Mouse (Mus musculus) embryonic stem cell, embryonic (primary cell): ENCODE measurements around the gene Hoxd12.

ENCODE experiments used
- CTCF ChIA-PET, 4 experiments: fragments of 300-600 bp in 2 of 4; fragments of 350-600 bp in 2 of 4; sonication (Branson Sonifier 250); formaldehyde crosslinking; loops; one replicate each; lab custom pipeline; 2022; ENCODE audit warnings: inconsistent platforms in 2 of 4; lab: Charles Lee
- POLR2A ChIA-PET, 4 experiments: fragments of 300-600 bp in 2 of 4; fragments of 350-600 bp in 2 of 4; sonication (Branson Sonifier 250); formaldehyde crosslinking; loops; one replicate each; lab custom pipeline; 2022; ENCODE audit warnings: antibody characterized with exemption in 4 of 4, inconsistent platforms in 1 of 4; lab: Charles Lee

Hoxd12 gene

GRCm38 (mm10) chr2:74659507-74660005 lies 15.3 kb upstream of the Hoxd12 start, which contains the start of gene Evx2:
TSS of gene Evx2 (minus strand) at chr2:74659557.
- ChIA-PET CTCF (interaction anchor here in 2 of 4 experiments (0.9 to 1.5 kb wide), 2 partner anchors 13 to 14 kb away, joined by 4 to 5 read pairs; no protein-coding TSS in a partner anchor), POLR2A (interaction anchor here in 2 of 4 experiments (1.4 to 1.7 kb wide), 2 partner anchors 8 to 12 kb away, joined by 3 to 4 read pairs; partner anchors contain the start of gene Hoxd13 (in 1 of the 2))

DNA sequence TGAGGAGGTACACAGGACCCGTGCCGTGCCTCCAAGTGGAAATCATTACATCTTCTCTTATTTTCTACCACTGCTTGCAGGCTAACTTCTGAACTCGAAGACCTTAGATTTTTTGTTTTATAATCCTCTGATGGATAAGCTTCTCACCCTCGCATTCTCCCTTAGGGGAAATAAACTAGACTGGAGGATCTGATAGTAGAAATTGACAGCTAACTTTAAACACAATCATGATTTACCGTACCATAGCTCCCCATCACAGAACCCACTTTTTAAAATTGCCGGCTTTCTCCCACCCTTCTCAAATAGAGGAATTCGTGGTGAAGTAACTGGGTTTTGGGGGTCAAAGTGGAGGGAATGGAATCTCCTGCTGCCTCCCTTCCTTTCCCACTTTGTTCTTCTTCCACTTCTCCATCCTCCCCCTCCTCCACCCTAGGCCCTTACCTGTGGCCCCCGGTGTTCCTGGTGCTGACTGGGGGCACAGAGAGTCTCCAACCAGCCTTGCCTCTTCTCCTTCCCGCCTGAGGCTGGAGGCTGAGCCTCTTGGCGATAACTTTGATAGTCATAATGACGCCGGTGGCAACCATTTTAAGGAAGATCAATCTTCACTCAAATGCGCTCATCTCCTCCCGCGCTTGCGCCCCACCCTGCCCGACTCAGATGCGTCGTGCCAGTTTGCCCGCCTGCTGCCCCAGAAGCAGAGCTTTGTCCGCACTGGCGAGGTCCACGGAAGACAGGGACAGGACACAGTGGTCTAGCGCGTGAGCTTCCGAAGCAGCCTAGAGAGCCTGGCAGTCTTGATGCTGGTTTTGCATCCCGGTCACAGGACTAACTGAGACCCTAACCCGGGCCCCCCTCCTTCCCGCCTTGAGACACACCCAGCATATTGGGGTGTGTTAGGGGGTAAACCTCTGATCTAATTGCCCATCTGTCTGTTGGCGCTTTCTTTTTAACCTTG lies 14.1 kb upstream of the Hoxd12 start:
- ChIA-PET CTCF (interaction anchor here (0.5 to 3.6 kb wide), 22 partner anchors 12 to 1088 kb away, joined by 3 to 17 read pairs (median 5); no protein-coding TSS in a partner anchor), POLR2A (interaction anchor here in 1 of 4 experiments (1.0 to 1.5 kb wide), 3 partner anchors 10 to 29 kb away, joined by 3 read pairs; no protein-coding TSS in a partner anchor)

GRCm38 (mm10) chr2:74661685-74662084 lies 13.1 kb upstream of the Hoxd12 start:
- ChIA-PET CTCF (interaction anchor here (0.5 to 3.6 kb wide), 27 partner anchors 9 to 1101 kb away, joined by 3 to 17 read pairs (median 4); no protein-coding TSS in a partner anchor), POLR2A (interaction anchor here in 1 of 4 experiments (1.3 to 1.5 kb wide), 2 partner anchors 11 to 28 kb away, joined by 3 read pairs; no protein-coding TSS in a partner anchor)

GRCm38 (mm10) chr2:74663291-74663925 lies 11.4 kb upstream of the Hoxd12 start:
- POLR2A ChIA-PET: interaction anchor here in 1 of 4 experiments (0.5 kb wide), 1 partner anchor 13 kb away, joined by 3 read pairs; no protein-coding TSS in a partner anchor
- CTCF ChIA-PET: interaction anchor here in 3 of 4 experiments (0.6 to 3.6 kb wide), 6 partner anchors 9 to 1296 kb away, joined by 3 to 17 read pairs (median 4); no protein-coding TSS in a partner anchor

DNA sequence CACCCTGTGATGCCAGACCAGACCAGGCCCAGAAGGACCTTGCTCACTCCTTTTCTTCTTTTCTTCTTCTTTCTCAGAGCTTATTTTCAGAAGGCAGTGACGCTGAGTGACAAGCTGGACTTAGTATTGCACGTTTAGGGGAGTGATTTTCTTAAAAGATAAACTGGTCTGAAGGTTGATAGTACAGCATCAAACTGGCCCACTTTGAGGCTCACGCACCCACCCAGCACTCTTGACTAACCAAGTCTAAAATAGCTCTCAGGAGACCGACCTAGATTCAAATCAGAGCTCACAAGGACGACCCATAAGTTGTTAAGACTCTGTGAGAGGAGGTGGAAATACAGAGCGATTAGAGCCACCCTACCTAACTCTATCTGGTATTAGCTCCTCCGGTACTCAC lies 8.4 kb upstream of the Hoxd12 start:
- ChIA-PET POLR2A (interaction anchor here in 1 of 4 experiments (1.5 to 2.0 kb wide), 3 partner anchors 8 to 11 kb away, joined by 3 to 4 read pairs (median 4); partner anchors contain the start of gene Evx2), CTCF (interaction anchor here in 3 of 4 experiments (0.7 to 1.7 kb wide), 4 partner anchors 8 to 701 kb away, joined by 3 to 7 read pairs (median 4); no protein-coding TSS in a partner anchor)

DNA sequence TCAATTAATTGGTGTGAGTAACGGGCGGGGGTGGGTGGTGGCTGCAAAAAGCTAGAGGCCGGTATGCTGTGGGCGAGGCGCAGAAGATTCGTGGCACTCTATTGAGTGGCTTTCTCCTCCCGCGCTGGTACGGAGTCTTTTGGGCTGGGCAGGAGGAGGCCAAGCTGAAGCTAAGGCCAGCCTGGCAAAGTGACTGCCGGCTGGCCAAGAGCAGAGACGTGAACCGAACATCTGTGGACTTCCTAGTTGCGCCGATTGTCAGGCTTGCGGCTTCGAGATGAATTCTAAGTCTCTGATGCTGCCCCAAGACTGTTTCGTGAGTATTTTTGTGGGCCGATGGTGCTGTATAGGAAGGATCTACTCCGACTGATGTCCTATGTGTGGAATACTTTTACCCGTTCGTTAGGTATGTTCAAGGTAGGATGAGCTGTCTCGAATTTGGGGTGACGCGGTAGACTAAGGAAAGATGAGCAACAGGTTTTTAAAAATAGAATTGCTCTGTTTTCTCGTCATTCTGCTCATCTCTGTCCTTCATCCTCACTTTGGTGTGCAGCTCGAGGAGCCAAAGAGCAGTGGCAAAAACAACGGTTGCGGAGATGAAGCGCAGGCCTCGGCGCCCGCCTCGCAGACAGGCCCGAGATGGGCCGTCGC lies 7.5 kb upstream of the Hoxd12 start:
- ChIA-PET POLR2A (interaction anchor here in 3 of 4 experiments (0.6 to 2.0 kb wide), 10 partner anchors 9 to 1480 kb away, joined by 3 to 6 read pairs (median 4); partner anchors contain the start of genes Evx2 (in 1 of the 3) and Hoxd11 (in 1 of the 3)), CTCF (interaction anchor here (0.6 to 1.7 kb wide), 6 partner anchors 9 to 702 kb away, joined by 3 to 10 read pairs (median 4); no protein-coding TSS in a partner anchor)

DNA sequence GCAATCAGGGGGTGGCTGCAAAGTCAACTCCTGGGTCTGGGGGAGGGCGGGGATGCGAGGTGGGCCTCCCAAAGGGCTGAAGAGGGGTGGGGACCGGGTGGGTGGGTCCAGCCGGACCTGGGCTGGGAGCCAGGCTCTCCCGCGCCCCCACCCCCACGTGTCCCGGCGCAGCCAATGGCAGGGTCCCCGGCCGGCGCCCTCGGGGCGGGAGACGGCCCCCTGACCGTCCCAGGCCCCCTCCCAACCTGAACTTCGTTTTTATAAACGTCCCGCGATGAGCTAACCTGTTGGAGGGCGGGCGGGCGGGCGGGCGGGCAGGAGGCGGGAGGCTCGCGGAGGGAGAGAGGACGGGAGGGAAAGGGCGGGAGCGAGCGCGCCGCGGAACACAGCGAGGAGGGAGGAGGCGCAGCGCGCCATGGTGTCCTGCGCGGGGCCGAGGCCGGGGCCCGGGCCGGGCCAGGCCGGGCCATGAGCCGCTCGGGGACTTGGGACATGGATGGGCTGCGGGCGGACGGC lies 6.9 kb upstream of the Hoxd12 start, which contains the start of gene Hoxd13:
Gene Hoxd13 (plus strand): TSS at position 469 of the 516 bp plus-strand sequence.
- ChIA-PET POLR2A (interaction anchor here (0.6 to 2.0 kb wide), 14 partner anchors 9 to 1479 kb away, joined by 3 to 6 read pairs (median 3); partner anchors contain the start of genes Evx2 (in 1 of the 4) and Hoxd11 (in 1 of the 4)), CTCF (interaction anchor here (0.6 to 1.7 kb wide), 4 partner anchors 10 to 281 kb away, joined by 3 to 10 read pairs (median 5); no protein-coding TSS in a partner anchor)

DNA sequence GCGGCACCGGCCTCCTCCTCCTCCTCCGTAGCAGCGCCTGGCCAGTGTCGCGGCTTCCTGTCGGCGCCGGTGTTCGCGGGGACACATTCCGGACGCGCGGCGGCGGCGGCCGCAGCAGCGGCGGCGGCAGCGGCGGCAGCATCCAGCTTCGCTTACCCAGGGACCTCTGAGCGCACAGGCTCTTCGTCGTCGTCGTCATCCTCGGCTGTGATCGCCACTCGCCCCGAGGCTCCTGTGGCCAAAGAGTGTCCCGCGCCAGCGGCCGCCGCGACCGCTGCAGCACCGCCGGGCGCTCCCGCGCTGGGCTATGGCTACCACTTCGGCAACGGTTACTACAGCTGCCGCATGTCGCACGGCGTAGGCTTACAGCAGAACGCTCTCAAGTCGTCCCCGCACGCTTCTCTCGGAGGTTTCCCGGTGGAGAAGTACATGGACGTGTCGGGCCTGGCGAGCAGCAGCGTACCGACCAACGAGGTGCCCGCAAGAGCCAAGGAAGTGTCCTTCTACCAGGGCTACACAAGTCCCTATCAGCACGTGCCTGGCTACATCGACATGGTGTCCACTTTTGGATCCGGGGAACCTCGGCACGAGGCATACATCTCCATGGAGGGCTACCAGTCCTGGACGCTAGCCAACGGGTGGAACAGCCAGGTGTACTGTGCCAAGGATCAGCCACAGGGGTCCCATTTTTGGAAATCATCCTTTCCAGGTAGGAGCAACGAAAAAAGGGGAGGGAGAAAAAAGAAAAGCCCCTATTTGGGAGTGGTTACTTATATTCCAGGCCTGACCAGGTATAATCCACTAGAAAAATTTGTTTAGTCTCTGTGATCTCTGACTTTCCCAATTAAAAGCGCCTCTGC lies 6.2 kb upstream of the Hoxd12 start:
- POLR2A ChIA-PET: interaction anchor here in 3 of 4 experiments (0.6 to 2.0 kb wide), 6 partner anchors 10 to 1107 kb away, joined by 3 to 4 read pairs (median 3); partner anchors contain the start of genes Evx2 (in 1 of the 3) and Hoxd11 (in 1 of the 3)
- CTCF ChIA-PET: no interaction called here

- ChIA-PET CTCF (no interaction called here), POLR2A (interaction anchor here in 1 of 4 experiments (1.1 kb wide), 1 partner anchor 20 kb away, joined by 3 read pairs; no protein-coding TSS in a partner anchor)
Observed at GRCm38 (mm10) chr2:74669230-74669578, 5.6 kb upstream of the Hoxd12 start.

DNA sequence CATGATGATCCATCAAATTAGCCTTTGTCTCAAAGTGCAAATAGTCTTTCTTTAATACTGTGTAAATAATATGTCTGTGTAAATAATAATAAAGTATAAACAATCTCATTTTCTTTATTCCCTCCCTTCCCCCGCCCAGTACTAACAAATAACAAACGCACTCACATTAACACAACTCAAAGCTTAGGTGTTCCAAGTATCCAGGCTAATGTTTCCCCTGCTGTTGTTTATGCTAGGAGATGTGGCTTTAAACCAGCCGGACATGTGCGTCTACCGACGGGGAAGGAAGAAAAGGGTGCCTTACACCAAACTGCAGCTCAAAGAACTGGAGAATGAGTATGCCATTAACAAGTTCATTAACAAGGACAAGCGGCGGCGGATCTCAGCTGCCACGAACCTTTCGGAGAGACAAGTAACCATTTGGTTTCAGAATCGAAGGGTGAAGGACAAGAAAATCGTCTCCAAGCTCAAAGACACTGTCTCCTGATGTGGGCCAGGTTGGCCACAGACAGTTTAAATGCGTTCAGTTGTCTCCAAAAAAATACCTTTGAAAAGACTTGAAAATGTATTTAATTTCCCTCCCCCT lies 5.1 kb upstream of the Hoxd12 start:
- POLR2A ChIA-PET: interaction anchor here in 1 of 4 experiments (1.1 kb wide), 1 partner anchor 19 kb away, joined by 3 read pairs; no protein-coding TSS in a partner anchor
- CTCF ChIA-PET: interaction anchor here in 1 of 4 experiments (1.3 kb wide), 1 partner anchor 12 kb away, joined by 3 read pairs; no protein-coding TSS in a partner anchor

GRCm38 (mm10) chr2:74670632-74671188 lies 4.1 kb upstream of the Hoxd12 start:
- ChIA-PET POLR2A (interaction anchor here in 3 of 4 experiments (0.5 to 1.2 kb wide), 4 partner anchors 10 to 1110 kb away, joined by 3 to 5 read pairs (median 3); no protein-coding TSS in a partner anchor), CTCF (interaction anchor here in 2 of 4 experiments (0.8 to 1.3 kb wide), 3 partner anchors 9 to 19 kb away, joined by 3 to 5 read pairs (median 3); no protein-coding TSS in a partner anchor)

GRCm38 (mm10) chr2:74671847-74672246 lies 3.0 kb upstream of the Hoxd12 start:
- POLR2A ChIA-PET: interaction anchor here in 2 of 4 experiments (0.8 to 1.2 kb wide), 5 partner anchors 10 to 127 kb away, joined by 3 to 4 read pairs (median 3); partner anchors contain the start of gene Evx2 (in 1 of the 2)
- CTCF ChIA-PET: interaction anchor here (0.5 to 1.8 kb wide), 11 partner anchors 9 to 706 kb away, joined by 3 to 10 read pairs (median 4); partner anchors contain the start of gene Evx2 (in 1 of the 4)

GRCm38 (mm10) chr2:74672481-74673362 lies 2.1 kb upstream of the Hoxd12 start:
- ChIA-PET CTCF (interaction anchor here (0.5 to 1.9 kb wide), 42 partner anchors 9 to 1122 kb away, joined by 3 to 14 read pairs (median 4); partner anchors contain the start of genes Evx2 (in 2 of the 4) and Hoxd10 (in 2 of the 4)), POLR2A (interaction anchor here in 3 of 4 experiments (0.6 to 1.3 kb wide), 8 partner anchors 8 to 874 kb away, joined by 3 to 6 read pairs (median 4); no protein-coding TSS in a partner anchor)
